Comparison of ENCODE assay signal across 8 mouse cellular contexts in the genomic region with DNA sequence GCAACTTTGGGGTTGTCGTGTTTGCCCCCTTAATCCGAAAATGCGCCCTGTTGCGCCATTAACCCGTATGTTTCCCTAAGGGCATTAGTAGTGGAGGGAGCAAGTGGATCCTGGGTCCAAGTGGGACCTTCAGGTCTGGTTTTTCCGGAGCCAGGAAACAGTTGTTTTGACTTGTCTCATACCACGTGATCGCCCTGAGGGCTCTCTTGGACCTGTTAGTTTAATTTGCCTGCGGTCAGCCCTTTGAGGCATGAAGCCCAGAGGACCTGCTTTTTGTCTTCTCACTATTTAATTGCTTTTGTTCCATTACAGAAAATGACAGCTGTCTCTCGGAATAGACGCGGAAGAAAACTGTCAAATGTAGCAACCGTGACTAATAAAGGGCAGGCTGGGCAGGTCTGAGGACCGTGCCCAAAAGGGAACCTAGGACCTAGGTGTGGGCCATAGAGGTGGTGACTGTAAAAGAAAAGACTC. TPM values are rescaled to one million over a fixed set of nuclear protein-coding genes. Genes with fewer than 3 reads are reported as not detected.
DNase-seq lines count a peak whose midpoint lies in the region; ATAC-seq and TF ChIP-seq lines count a peak whose summit lies in the region.

No protein-coding gene starts in this region.

- H3K9ac ChIP-seq in forebrain, embryonic 11.5 days (ENCODE audit: low read length) = peak overlapping the region; percentile 40
- H3K9ac ChIP-seq in limb, embryonic 15.5 days = peak overlapping the region; percentile 71

- peaks cover 6% of the 10 kb centered on the region for H3K4me1 ChIP-seq in testis, adult 2 months (ENCODE audit: control insufficient read depth, insufficient read depth, low read length)
- peaks cover 4% of the 10 kb centered on the region for H3K4me1 ChIP-seq in forebrain, embryonic 11.5 days (replicated peaks; ENCODE audit: control insufficient read depth, insufficient read depth, low read length)
- H3K4me1 ChIP-seq in limb, embryonic 15.5 days = peaks cover 21% of the 10 kb centered on the region

- H3K27me3 ChIP-seq in testis, adult 2 months (ENCODE audit: control insufficient read depth, insufficient read depth, low read length) = no peaks in the 10 kb centered on the region
- H3K27me3 ChIP-seq in forebrain, embryonic 11.5 days (ENCODE audit: control insufficient read depth, insufficient read depth, low read length) = no peaks in the 10 kb centered on the region
- no peaks in the 10 kb centered on the region for H3K27me3 ChIP-seq in limb, embryonic 15.5 days

- no peaks in the 10 kb centered on the region for H3K9me3 ChIP-seq in forebrain, embryonic 11.5 days (ENCODE audit: control insufficient read depth, low read length)
- no peaks in the 10 kb centered on the region for H3K9me3 ChIP-seq in limb, embryonic 15.5 days

- peak overlapping the region; percentile 95 for H3K4me3 ChIP-seq in testis, adult 2 months (ENCODE audit: control insufficient read depth, low read depth, low read length)
- peak overlapping the region; percentile 73 for H3K4me3 ChIP-seq in forebrain, embryonic 11.5 days (ENCODE audit: low read depth, low read length)
- H3K4me3 ChIP-seq in limb, embryonic 15.5 days = peak overlapping the region; percentile 86

- peak overlapping the region; percentile 89 for H3K4me2 ChIP-seq in forebrain, embryonic 11.5 days (ENCODE audit: low read depth, low read length, severe bottlenecking)
- peak overlapping the region; percentile 90 for H3K4me2 ChIP-seq in limb, embryonic 15.5 days

- H3K36me3 ChIP-seq in testis, adult 2 months (ENCODE audit: control insufficient read depth, insufficient read depth, low read length) = no peaks in the 10 kb centered on the region
- no peaks in the 10 kb centered on the region for H3K36me3 ChIP-seq in forebrain, embryonic 11.5 days (ENCODE audit: control insufficient read depth, insufficient read depth, low read length)
- no peaks in the 10 kb centered on the region for H3K36me3 ChIP-seq in limb, embryonic 15.5 days

- WGBS in forebrain, embryonic 11.5 days = 3% methylated on average over 14 of the region's 14 CpGs
- 3% methylated on average over 14 of the region's 14 CpGs for WGBS in limb, embryonic 15.5 days

- no peak; the same call in 1 of the 2 replicates for ATAC-seq in forebrain, embryonic 11.5 days (replicated peaks; ENCODE audit: low FRiP score)
- no peak for ATAC-seq in limb, embryonic 15.5 days (ENCODE audit: insufficient number of reproducible peaks, low FRiP score, low TSS enrichment, low read depth)

- DNase-seq in testis, postnatal 14 days (ENCODE audit: low spot score) = no peak
- DNase-seq in forebrain, embryonic 11.5 days (ENCODE audit: low spot score) = no peak
- peak; percentile 40 to 79 for DNase-seq in natural killer cell, adult 2 months (ENCODE audit: low spot score in 2 of 2)
- DNase-seq in cerebellum, adult 9-10 months = no peak
- DNase-seq in layer of hippocampus, adult 9-10 months (ENCODE audit: low spot score) = no peak
- DNase-seq in retina, embryonic 14.5 days (ENCODE audit: low spot score) = no peak

- TF ChIP-seq POLR2A in testis, adult 2 months (IDR thresholded peaks at IDR 0.05; ENCODE audit: control insufficient read depth, low read depth, low read length) = no peak

- TF ChIP-seq CTCF in testis, adult 2 months (IDR thresholded peaks at IDR 0.05; ENCODE audit: control insufficient read depth, insufficient read depth, insufficient replicate concordance, low read depth, low read length) = no peak

- H3K27ac ChIP-seq in testis, adult 2 months (ENCODE audit: control insufficient read depth, insufficient read depth, low read depth, low read length) = peak overlapping the region; percentile 63
- H3K27ac ChIP-seq in forebrain, embryonic 11.5 days (ENCODE audit: low read depth, low read length) = no peak overlapping the region
- peak overlapping the region; percentile 39; the same call in 1 of the 2 replicates for H3K27ac ChIP-seq in limb, embryonic 15.5 days

RNA-seq across cellular contexts. Expression of a gene that starts 0.5 kb away (rescaled TPM):
- 5.9 and 6.3 TPM in 2 replicates for polyA plus RNA-seq in testis, adult 2 months (2012; rRNA removed)
- polyA plus RNA-seq in forebrain, embryonic 11.5 days (2014; fragmentation: Nextera tagmentation; extraction: Ambion mirVana) = 10.1 and 11.3 TPM in 2 replicates
- polyA plus RNA-seq in limb, embryonic 15.5 days (2015; fragmentation: Nextera tagmentation; extraction: Ambion mirVana) = 8.4 and 8.6 TPM in 2 replicates

RNA-seq across cellular contexts. Expression of a gene that starts 49.5 kb away (rescaled TPM):
- 1.0 and 1.6 TPM in 2 replicates for polyA plus RNA-seq in testis, adult 2 months (2012; rRNA removed)
- 3.2 TPM in 2 replicates for polyA plus RNA-seq in forebrain, embryonic 11.5 days (2014; fragmentation: Nextera tagmentation; extraction: Ambion mirVana)
- 11.7 and 14.0 TPM in 2 replicates for polyA plus RNA-seq in limb, embryonic 15.5 days (2015; fragmentation: Nextera tagmentation; extraction: Ambion mirVana)

Comparison
In these comparisons a context has a peak if more than half of its experiments do, and no peak if none do; other contexts are left out.
1. DNase-seq: peak in natural killer cell, adult 2 months (2 of 2); none in testis, postnatal 14 days (single experiment), forebrain, embryonic 11.5 days (single experiment), cerebellum, adult 9-10 months (single experiment), layer of hippocampus, adult 9-10 months (single experiment) and retina, embryonic 14.5 days (single experiment).
2. Peak in every context shown above with its lines, with median percentiles within 50 percentile points of each other: H3K4me3 ChIP-seq.